Mouse (Mus musculus): ENCODE results near the gene Clec14a. TPM values are rescaled to one million over a fixed set of nuclear protein-coding genes. Genes with fewer than 3 reads are reported as not detected.
A peak's percentile ranks its signal among the peaks of the same experiment; 100 is the strongest.

Gene Clec14a
- not detected in 2 replicates for total RNA-seq (2014; fragmentation: Nextera tagmentation)
- total RNA-seq (2017): not detected in 2 replicates

GRCm38 (mm10) chr12:58268563-58269501, at the start of gene Clec14a:
Gene Clec14a, minus strand, starts transcription at chr12:58269290.
- ATAC-seq (replicated peaks; ENCODE audit: low FRiP score, low TSS enrichment, poor library complexity, severe bottlenecking): peak; percentile 50; the same call in 1 of the 2 replicates

GRCm38 (mm10) chr12:58307835-58308234, 38.7 kb upstream of the Clec14a start:
- ATAC-seq (replicated peaks; ENCODE audit: low FRiP score, low TSS enrichment, poor library complexity, severe bottlenecking): no peak

- ATAC-seq (replicated peaks; ENCODE audit: low FRiP score, low TSS enrichment, poor library complexity, severe bottlenecking): peak; percentile 77
Measured at GRCm38 (mm10) chr12:58306402-58306801, 37.3 kb upstream of the Clec14a start.

- 0 out of 2 replicates have a peak, but pooled peaks have one; percentile 37 for ATAC-seq (replicated peaks; ENCODE audit: low FRiP score, low TSS enrichment, poor library complexity, severe bottlenecking)
Measured at GRCm38 (mm10) chr12:58305567-58305966, 36.5 kb upstream of the Clec14a start.

GRCm38 (mm10) chr12:58296980-58297379, 27.9 kb upstream of the Clec14a start:
- no peak for ATAC-seq (replicated peaks; ENCODE audit: low FRiP score, low TSS enrichment, poor library complexity, severe bottlenecking)

GRCm38 (mm10) chr12:58285912-58286311, 16.8 kb upstream of the Clec14a start:
- no peak for ATAC-seq (replicated peaks; ENCODE audit: low FRiP score, low TSS enrichment, poor library complexity, severe bottlenecking)

- ATAC-seq (replicated peaks; ENCODE audit: low FRiP score, low TSS enrichment, poor library complexity, severe bottlenecking): no peak
Measured at GRCm38 (mm10) chr12:58270520-58270919, 1.4 kb upstream of the Clec14a start.

GRCm38 (mm10) chr12:58269505-58269904, 415 bp upstream of the Clec14a start:
- no peak for ATAC-seq (replicated peaks; ENCODE audit: low FRiP score, low TSS enrichment, poor library complexity, severe bottlenecking)

- ATAC-seq (replicated peaks; ENCODE audit: low FRiP score, low TSS enrichment, poor library complexity, severe bottlenecking): no peak
Measured at GRCm38 (mm10) chr12:58268186-58268562, 916 bp downstream of the Clec14a start.

- ATAC-seq (replicated peaks; ENCODE audit: low FRiP score, low TSS enrichment, poor library complexity, severe bottlenecking): no peak
Measured at GRCm38 (mm10) chr12:58267779-58268178, 1.3 kb downstream of the Clec14a start.

GRCm38 (mm10) chr12:58251901-58252300, 17.2 kb downstream of the Clec14a start:
- no peak for ATAC-seq (replicated peaks; ENCODE audit: low FRiP score, low TSS enrichment, poor library complexity, severe bottlenecking)

- no peak for ATAC-seq (replicated peaks; ENCODE audit: low FRiP score, low TSS enrichment, poor library complexity, severe bottlenecking)
Measured at GRCm38 (mm10) chr12:58232489-58232888, 36.6 kb downstream of the Clec14a start.

GRCm38 (mm10) chr12:58225644-58226043, 43.4 kb downstream of the Clec14a start:
- no peak for ATAC-seq (replicated peaks; ENCODE audit: low FRiP score, low TSS enrichment, poor library complexity, severe bottlenecking)

GRCm38 (mm10) chr12:58219078-58219477, 50.0 kb downstream of the Clec14a start:
- ATAC-seq (replicated peaks; ENCODE audit: low FRiP score, low TSS enrichment, poor library complexity, severe bottlenecking): no peak

- no peak for ATAC-seq (replicated peaks; ENCODE audit: low FRiP score, low TSS enrichment, poor library complexity, severe bottlenecking)
Measured at GRCm38 (mm10) chr12:58216218-58216617, 52.9 kb downstream of the Clec14a start.

Other genes starting within 250 kb of the Clec14a start
- not detected in 2 replicates for gene Sstr1, start 57.5 kb downstream of the Clec14a start, total RNA-seq (2014; fragmentation: Nextera tagmentation)
- gene Sstr1, start 57.5 kb downstream of the Clec14a start, total RNA-seq (2017): not detected in 2 replicates

All from megakaryocyte-erythroid progenitor cell, adult 5-6 weeks (primary cell).